Mouse (Mus musculus): ENCODE measurements around the gene Xpo5. TPM values are rescaled to one million over a fixed set of nuclear protein-coding genes. Genes with fewer than 3 reads are reported as not detected.

Gene Xpo5
- polyA plus RNA-seq, 1 experiment from 2014 or later = 60.6 TPM

- no peak overlapping the region for H3K9ac ChIP-seq (ENCODE audit: low read depth, low read length)
- H3K27ac ChIP-seq (ENCODE audit: low read depth, low read length) = no peak overlapping the region
- WGBS = 27% methylated on average over 6 of the region's 6 CpGs
- peaks cover 10% of the 10 kb centered on the region; the same call in 1 of the 2 replicates for H3K36me3 ChIP-seq (ENCODE audit: control insufficient read depth, insufficient read depth, low read length)
- peaks cover 9% of the 10 kb centered on the region; the same call in 1 of the 2 replicates for H3K4me1 ChIP-seq (replicated peaks; ENCODE audit: control insufficient read depth, insufficient read depth, low read length)
- ATAC-seq (ENCODE audit: low FRiP score) (no peak), DNase-seq (ENCODE audit: low spot score) (peak; percentile 11)
- no peak overlapping the region for H3K4me3 ChIP-seq (ENCODE audit: low read depth, low read length)
- peak overlapping the region; percentile 99; the same call in 1 of the 2 replicates for H3K4me2 ChIP-seq (replicated peaks; ENCODE audit: low read depth, low read length)
- H3K9me3 ChIP-seq (ENCODE audit: control insufficient read depth, low read length) = no peaks in the 10 kb centered on the region
- H3K27me3 ChIP-seq (ENCODE audit: control insufficient read depth, insufficient read depth, low read length) = peaks cover 9% of the 10 kb centered on the region; the same call in 1 of the 2 replicates
Measured at GRCm38 (mm10) chr17:46255147-46255546, 52.6 kb downstream of the Xpo5 start.

- Histone ChIP-seq H3K27me3 (ENCODE audit: control insufficient read depth, insufficient read depth, low read length) (peaks cover 9% of the 10 kb centered on the region; the same call in 1 of the 2 replicates), H3K27ac (ENCODE audit: low read depth, low read length) (no peak overlapping the region), H3K9ac (ENCODE audit: low read depth, low read length) (no peak overlapping the region), H3K4me2 (replicated peaks; ENCODE audit: low read depth, low read length) (no peak overlapping the region), H3K9me3 (ENCODE audit: control insufficient read depth, low read length) (no peaks in the 10 kb centered on the region), H3K36me3 (ENCODE audit: control insufficient read depth, insufficient read depth, low read length) (peaks cover 8% of the 10 kb centered on the region; the same call in 1 of the 2 replicates), H3K4me3 (ENCODE audit: low read depth, low read length) (no peak overlapping the region), H3K4me1 (replicated peaks; ENCODE audit: control insufficient read depth, insufficient read depth, low read length) (peaks cover 5% of the 10 kb centered on the region; the same call in 1 of the 2 replicates)
- no peak for DNase-seq (ENCODE audit: low spot score)
- WGBS = 85% methylated on average over 30 of the region's 30 CpGs
- no peak for ATAC-seq (ENCODE audit: low FRiP score)
Measured at GRCm38 (mm10) chr17:46258279-46259053, 55.9 kb downstream of the Xpo5 start.

- H3K27me3 ChIP-seq (ENCODE audit: control insufficient read depth, insufficient read depth, low read length) = peaks cover 8% of the 10 kb centered on the region; the same call in 1 of the 2 replicates
- no peak for ATAC-seq (ENCODE audit: low FRiP score)
- H3K9me3 ChIP-seq (ENCODE audit: control insufficient read depth, low read length) = no peaks in the 10 kb centered on the region
- DNase-seq (ENCODE audit: low spot score) = no peak
- 91% methylated on average over 17 of the region's 17 CpGs for WGBS
- H3K4me1 ChIP-seq (replicated peaks; ENCODE audit: control insufficient read depth, insufficient read depth, low read length) = peaks cover 3% of the 10 kb centered on the region; the same call in 1 of the 2 replicates
- H3K27ac ChIP-seq (ENCODE audit: low read depth, low read length) = no peak overlapping the region
- no peak overlapping the region for H3K4me3 ChIP-seq (ENCODE audit: low read depth, low read length)
- no peak overlapping the region for H3K9ac ChIP-seq (ENCODE audit: low read depth, low read length)
- H3K36me3 ChIP-seq (ENCODE audit: control insufficient read depth, insufficient read depth, low read length) = peaks cover 8% of the 10 kb centered on the region; the same call in 1 of the 2 replicates
- no peak overlapping the region for H3K4me2 ChIP-seq (replicated peaks; ENCODE audit: low read depth, low read length)
Measured at GRCm38 (mm10) chr17:46259675-46260074, 57.1 kb downstream of the Xpo5 start.

GRCm38 (mm10) chr17:46262201-46262694 lies 59.7 kb downstream of the Xpo5 start:
- H3K36me3 ChIP-seq (ENCODE audit: control insufficient read depth, insufficient read depth, low read length) = peaks cover 8% of the 10 kb centered on the region; the same call in 1 of the 2 replicates
- H3K4me1 ChIP-seq (replicated peaks; ENCODE audit: control insufficient read depth, insufficient read depth, low read length) = 0 out of 2 replicates have a peak, but pooled peaks cover 2% of the 10 kb centered on the region
- no peak overlapping the region for H3K4me2 ChIP-seq (replicated peaks; ENCODE audit: low read depth, low read length)
- 91% methylated on average over 5 of the region's 5 CpGs for WGBS
- H3K27me3 ChIP-seq (ENCODE audit: control insufficient read depth, insufficient read depth, low read length) = no peaks in the 10 kb centered on the region
- no peak for ATAC-seq (ENCODE audit: low FRiP score)
- H3K4me3 ChIP-seq (ENCODE audit: low read depth, low read length) = no peak overlapping the region
- H3K9me3 ChIP-seq (ENCODE audit: control insufficient read depth, low read length) = no peaks in the 10 kb centered on the region
- H3K27ac ChIP-seq (ENCODE audit: low read depth, low read length) = no peak overlapping the region
- no peak for DNase-seq (ENCODE audit: low spot score)
- no peak overlapping the region for H3K9ac ChIP-seq (ENCODE audit: low read depth, low read length)

- no peak overlapping the region for H3K9ac ChIP-seq (ENCODE audit: low read depth, low read length)
- no peaks in the 10 kb centered on the region for H3K9me3 ChIP-seq (ENCODE audit: control insufficient read depth, low read length)
- no peak overlapping the region for H3K27ac ChIP-seq (ENCODE audit: low read depth, low read length)
- H3K27me3 ChIP-seq (ENCODE audit: control insufficient read depth, insufficient read depth, low read length) = no peaks in the 10 kb centered on the region
- no peak for ATAC-seq (ENCODE audit: low FRiP score)
- H3K36me3 ChIP-seq (ENCODE audit: control insufficient read depth, insufficient read depth, low read length) = peaks cover 3% of the 10 kb centered on the region; the same call in 1 of the 2 replicates
- H3K4me1 ChIP-seq (replicated peaks; ENCODE audit: control insufficient read depth, insufficient read depth, low read length) = 0 out of 2 replicates have a peak, but pooled peaks cover 2% of the 10 kb centered on the region
- 85% methylated on average over 12 of the region's 12 CpGs for WGBS
- no peak for DNase-seq (ENCODE audit: low spot score)
- no peak overlapping the region for H3K4me3 ChIP-seq (ENCODE audit: low read depth, low read length)
- H3K4me2 ChIP-seq (replicated peaks; ENCODE audit: low read depth, low read length) = no peak overlapping the region
Measured at GRCm38 (mm10) chr17:46265502-46265901, 62.9 kb downstream of the Xpo5 start.

GRCm38 (mm10) chr17:46265918-46266618 lies 63.5 kb downstream of the Xpo5 start:
- Histone ChIP-seq H3K27ac (ENCODE audit: low read depth, low read length) (no peak overlapping the region), H3K9ac (ENCODE audit: low read depth, low read length) (no peak overlapping the region), H3K4me1 (replicated peaks; ENCODE audit: control insufficient read depth, insufficient read depth, low read length) (0 out of 2 replicates have a peak, but pooled peaks cover 2% of the 10 kb centered on the region), H3K36me3 (ENCODE audit: control insufficient read depth, insufficient read depth, low read length) (peaks cover 5% of the 10 kb centered on the region; the same call in 1 of the 2 replicates), H3K9me3 (ENCODE audit: control insufficient read depth, low read length) (no peaks in the 10 kb centered on the region), H3K27me3 (ENCODE audit: control insufficient read depth, insufficient read depth, low read length) (no peaks in the 10 kb centered on the region), H3K4me2 (replicated peaks; ENCODE audit: low read depth, low read length) (no peak overlapping the region), H3K4me3 (ENCODE audit: low read depth, low read length) (no peak overlapping the region)
- peak; percentile 86 for DNase-seq (ENCODE audit: low spot score)
- WGBS = 27% methylated on average over 14 of the region's 14 CpGs
- ATAC-seq (ENCODE audit: low FRiP score) = peak; percentile 48; the same call in 1 of the 2 replicates

GRCm38 (mm10) chr17:46266986-46267385 lies 64.4 kb downstream of the Xpo5 start:
- no peaks in the 10 kb centered on the region for H3K27me3 ChIP-seq (ENCODE audit: control insufficient read depth, insufficient read depth, low read length)
- H3K27ac ChIP-seq (ENCODE audit: low read depth, low read length) = no peak overlapping the region
- no peaks in the 10 kb centered on the region for H3K9me3 ChIP-seq (ENCODE audit: control insufficient read depth, low read length)
- WGBS = 77% methylated on average over 6 of the region's 6 CpGs
- H3K4me3 ChIP-seq (ENCODE audit: low read depth, low read length) = no peak overlapping the region
- 0 out of 2 replicates have a peak, but pooled peaks cover 2% of the 10 kb centered on the region for H3K4me1 ChIP-seq (replicated peaks; ENCODE audit: control insufficient read depth, insufficient read depth, low read length)
- DNase-seq (ENCODE audit: low spot score) (no peak), ATAC-seq (ENCODE audit: low FRiP score) (no peak)
- peaks cover 6% of the 10 kb centered on the region; the same call in 1 of the 2 replicates for H3K36me3 ChIP-seq (ENCODE audit: control insufficient read depth, insufficient read depth, low read length)
- no peak overlapping the region for H3K9ac ChIP-seq (ENCODE audit: low read depth, low read length)
- no peak overlapping the region for H3K4me2 ChIP-seq (replicated peaks; ENCODE audit: low read depth, low read length)

GRCm38 (mm10) chr17:46267511-46267910 lies 64.9 kb downstream of the Xpo5 start:
- no peak overlapping the region for H3K4me2 ChIP-seq (replicated peaks; ENCODE audit: low read depth, low read length)
- no peaks in the 10 kb centered on the region for H3K27me3 ChIP-seq (ENCODE audit: control insufficient read depth, insufficient read depth, low read length)
- 0 out of 2 replicates have a peak, but pooled peaks cover 2% of the 10 kb centered on the region for H3K4me1 ChIP-seq (replicated peaks; ENCODE audit: control insufficient read depth, insufficient read depth, low read length)
- no peak overlapping the region for H3K4me3 ChIP-seq (ENCODE audit: low read depth, low read length)
- ATAC-seq (ENCODE audit: low FRiP score) = no peak
- no peaks in the 10 kb centered on the region for H3K9me3 ChIP-seq (ENCODE audit: control insufficient read depth, low read length)
- no peak for DNase-seq (ENCODE audit: low spot score)
- 82% methylated on average over 7 of the region's 7 CpGs for whole genome bisulfite sequencing
- no peak overlapping the region for H3K9ac ChIP-seq (ENCODE audit: low read depth, low read length)
- H3K27ac ChIP-seq (ENCODE audit: low read depth, low read length) = no peak overlapping the region
- H3K36me3 ChIP-seq (ENCODE audit: control insufficient read depth, insufficient read depth, low read length) = peaks cover 6% of the 10 kb centered on the region; the same call in 1 of the 2 replicates

Measured in hindbrain, embryonic 11.5 days (tissue).